Mouse (Mus musculus): Measurements from ENCODE around the gene Gm20388. TPM values are rescaled to one million over a fixed set of nuclear protein-coding genes. Genes with fewer than 3 reads are reported as not detected.
"Not testable (repeated sequence)": the region's sequence is repeated elsewhere in the genome, so short reads cannot be mapped to it uniquely, and the experiment has no call there.

The Gm20388 gene
- total RNA-seq, 2 experiments from 2014 or later: 2.2 to 7.6 TPM

DNA sequence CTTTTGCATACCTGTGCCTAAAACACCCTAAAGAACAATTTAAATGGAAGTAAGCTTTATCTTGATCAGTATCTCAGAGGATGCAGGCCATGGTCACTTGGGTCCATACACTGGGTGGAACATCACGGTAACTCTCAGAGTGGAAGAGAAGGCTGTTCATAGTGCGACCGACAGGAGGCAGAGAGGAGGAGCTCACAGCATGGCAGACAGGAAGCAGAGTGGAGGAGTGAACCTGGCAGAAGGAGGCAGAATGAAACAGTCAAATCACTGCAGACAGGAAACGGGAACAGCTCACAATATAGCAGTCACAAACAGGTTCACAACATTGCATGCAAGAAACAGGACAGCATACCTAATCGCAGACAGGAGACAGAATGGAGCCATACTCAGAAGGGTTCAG is 4239.9 kb downstream of the Gm20388 start:
- peak; percentile 23; the same call in 1 of the 2 replicates for TF ChIP-seq CTCF (conservative IDR thresholded peaks at IDR 0.05)
- H3K27ac ChIP-seq: no peak overlapping the region
- no peak overlapping the region for H3K4me3 ChIP-seq
- DNase-seq (ENCODE audit: low spot score in 2 of 2): no peak

DNA sequence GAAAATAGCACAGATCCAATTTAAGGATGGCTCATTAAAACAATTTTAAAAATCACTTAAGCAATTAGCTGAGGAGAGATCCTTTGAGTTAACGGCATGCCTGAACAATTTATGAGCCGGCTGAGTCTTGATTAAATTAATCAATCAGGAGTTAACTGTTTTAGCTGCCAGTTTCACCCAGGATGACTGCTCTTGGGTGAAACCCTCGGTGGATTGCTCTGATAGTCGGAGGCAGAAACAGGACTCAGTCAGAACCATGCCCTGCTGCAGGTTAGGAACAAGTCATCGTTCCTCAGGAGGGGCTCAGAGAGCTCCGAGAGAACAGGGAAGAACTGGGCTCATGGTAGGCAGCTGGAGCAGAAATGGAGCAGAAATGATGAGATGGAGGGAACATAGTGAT is 4241.2 kb downstream of the Gm20388 start:
- no peak for DNase-seq (ENCODE audit: low spot score in 2 of 2)
- no peak overlapping the region for H3K27ac ChIP-seq
- H3K4me3 ChIP-seq: no peak overlapping the region
- TF ChIP-seq CTCF (conservative IDR thresholded peaks at IDR 0.05): no peak

DNA sequence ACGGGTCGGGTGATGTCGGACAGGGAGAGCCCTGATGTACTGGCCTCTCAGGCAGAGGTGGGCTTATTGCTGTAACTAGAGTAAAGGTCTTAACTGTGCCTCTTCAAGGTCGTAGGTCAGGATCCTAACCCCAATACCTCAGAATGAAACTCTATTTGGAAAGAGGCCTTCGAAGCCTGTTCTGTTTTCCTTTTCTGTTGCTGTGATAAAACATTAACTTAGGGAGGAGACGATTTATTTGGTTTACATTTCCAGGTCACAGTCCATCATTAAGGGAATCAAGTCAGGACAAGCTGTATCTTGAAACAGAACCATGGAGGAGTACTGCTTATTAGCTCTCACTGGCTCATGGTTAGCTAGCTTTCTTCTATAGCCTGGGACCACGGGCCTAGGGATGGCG is 4242.1 kb downstream of the Gm20388 start:
- no peak for DNase-seq (ENCODE audit: low spot score in 2 of 2)
- Histone ChIP-seq H3K27ac (no peak overlapping the region), H3K4me3 (no peak overlapping the region)
- TF ChIP-seq CTCF (conservative IDR thresholded peaks at IDR 0.05): no peak

DNA sequence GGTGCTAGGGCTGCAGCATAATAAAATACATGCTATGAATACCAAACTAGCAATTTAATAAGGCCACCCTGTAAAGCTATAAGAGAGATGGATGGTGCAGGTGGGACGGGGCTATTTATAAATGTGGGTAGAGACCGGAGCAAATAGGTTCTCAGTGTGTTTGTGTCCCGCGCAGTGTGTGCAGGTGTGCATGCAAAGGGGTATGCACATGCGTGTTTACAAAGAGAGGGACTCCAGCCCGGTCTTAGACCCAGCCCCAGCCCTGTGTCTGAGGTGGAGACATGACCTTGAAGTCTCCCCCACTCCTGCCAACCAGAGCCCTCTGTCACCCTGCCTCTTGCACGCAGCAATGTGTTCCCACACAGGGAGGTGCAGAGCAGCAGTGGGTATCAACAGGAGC is 4245.7 kb downstream of the Gm20388 start:
- Histone ChIP-seq H3K4me3 (no peak overlapping the region), H3K27ac (no peak overlapping the region)
- DNase-seq (ENCODE audit: low spot score in 2 of 2): no peak
- TF ChIP-seq CTCF (conservative IDR thresholded peaks at IDR 0.05): no peak

DNA sequence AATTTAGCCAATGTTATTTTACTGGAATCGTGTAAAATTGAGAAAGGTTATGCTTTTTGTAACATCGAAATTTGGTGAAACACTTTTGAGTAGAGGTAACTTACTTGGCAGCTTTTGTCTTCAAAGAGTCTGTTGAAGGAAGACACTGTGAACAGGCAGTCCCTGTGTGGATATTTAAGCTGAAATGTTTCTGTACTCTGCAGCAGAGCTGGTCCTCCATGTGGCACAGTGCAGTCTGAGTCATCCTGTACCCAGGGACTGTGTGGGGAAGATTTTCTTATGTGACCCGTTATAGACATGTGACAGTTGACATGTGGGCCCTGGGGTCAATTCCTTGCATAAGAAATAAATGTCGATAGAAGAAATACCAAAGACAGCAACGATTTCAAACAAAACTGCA is 4251.0 kb downstream of the Gm20388 start:
- Histone ChIP-seq H3K27ac (no peak overlapping the region), H3K4me3 (no peak overlapping the region)
- no peak for DNase-seq (ENCODE audit: low spot score in 2 of 2)
- TF ChIP-seq CTCF (conservative IDR thresholded peaks at IDR 0.05): no peak

DNA sequence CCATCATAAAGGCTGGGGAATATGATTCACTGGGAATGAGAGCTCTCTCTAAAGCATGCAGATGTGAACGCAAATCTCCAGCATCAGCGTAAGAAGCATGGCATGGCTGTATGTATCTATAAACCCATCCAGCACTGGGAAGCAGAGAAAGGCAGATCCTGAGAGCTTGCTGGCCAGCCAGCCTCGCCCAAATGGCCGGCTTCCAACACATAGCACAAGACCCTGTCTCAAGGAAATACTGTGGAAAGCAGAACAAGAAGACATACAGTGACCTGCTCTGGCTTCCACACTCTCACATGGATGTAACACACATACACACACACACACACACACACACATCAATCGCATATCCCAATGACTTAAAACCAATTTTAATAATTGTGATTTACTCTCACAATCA is 4252.6 kb downstream of the Gm20388 start:
- no peak for TF ChIP-seq CTCF (conservative IDR thresholded peaks at IDR 0.05)
- DNase-seq (ENCODE audit: low spot score in 2 of 2): no peak
- Histone ChIP-seq H3K27ac (no peak overlapping the region), H3K4me3 (no peak overlapping the region)

DNA sequence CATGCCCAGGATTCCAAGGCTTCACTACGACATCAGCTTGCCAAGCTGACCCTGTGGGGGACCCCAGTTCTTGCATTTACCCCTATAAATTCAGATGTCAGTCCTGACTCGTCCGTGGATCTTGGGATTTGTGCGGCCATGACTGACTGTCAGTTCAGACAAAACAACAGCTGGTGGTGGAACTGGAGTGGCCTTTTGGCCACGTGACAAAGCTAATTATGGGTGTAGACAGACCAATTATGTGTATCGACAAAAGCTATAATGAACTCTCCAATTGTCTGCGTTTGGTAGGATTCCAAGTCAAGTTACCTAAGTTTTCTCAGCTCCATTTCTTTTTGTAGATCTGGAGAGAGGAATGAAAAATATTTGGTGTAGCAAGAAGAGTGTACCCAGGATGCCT is 4259.1 kb downstream of the Gm20388 start:
- TF ChIP-seq CTCF (conservative IDR thresholded peaks at IDR 0.05): no peak
- DNase-seq (ENCODE audit: low spot score in 2 of 2): no peak
- Histone ChIP-seq H3K27ac (no peak overlapping the region), H3K4me3 (no peak overlapping the region)

DNA sequence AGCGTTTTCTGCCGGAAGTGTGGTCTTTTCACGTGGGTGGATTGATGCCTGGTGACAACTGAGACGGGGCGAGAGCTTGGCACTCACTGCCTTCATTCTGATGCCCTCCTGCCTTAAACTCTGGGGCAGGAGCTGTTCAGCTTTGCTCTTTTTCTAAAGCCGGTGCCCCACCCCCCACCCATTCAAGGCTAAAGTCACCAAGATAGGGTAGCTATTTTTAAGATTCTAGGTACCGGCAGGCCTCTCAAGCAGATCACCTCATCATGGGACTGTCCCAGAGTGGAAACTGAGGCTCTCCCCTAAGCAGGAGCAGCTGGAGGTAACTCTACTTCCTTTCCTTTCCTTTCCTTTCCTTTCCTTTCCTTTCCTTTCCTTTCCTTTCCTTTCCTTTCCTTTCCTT is 4260.0 kb downstream of the Gm20388 start:
- no peak overlapping the region for H3K4me3 ChIP-seq
- no peak for DNase-seq (ENCODE audit: low spot score in 2 of 2)
- no peak overlapping the region for H3K27ac ChIP-seq
- no peak for TF ChIP-seq CTCF (conservative IDR thresholded peaks at IDR 0.05)

DNA sequence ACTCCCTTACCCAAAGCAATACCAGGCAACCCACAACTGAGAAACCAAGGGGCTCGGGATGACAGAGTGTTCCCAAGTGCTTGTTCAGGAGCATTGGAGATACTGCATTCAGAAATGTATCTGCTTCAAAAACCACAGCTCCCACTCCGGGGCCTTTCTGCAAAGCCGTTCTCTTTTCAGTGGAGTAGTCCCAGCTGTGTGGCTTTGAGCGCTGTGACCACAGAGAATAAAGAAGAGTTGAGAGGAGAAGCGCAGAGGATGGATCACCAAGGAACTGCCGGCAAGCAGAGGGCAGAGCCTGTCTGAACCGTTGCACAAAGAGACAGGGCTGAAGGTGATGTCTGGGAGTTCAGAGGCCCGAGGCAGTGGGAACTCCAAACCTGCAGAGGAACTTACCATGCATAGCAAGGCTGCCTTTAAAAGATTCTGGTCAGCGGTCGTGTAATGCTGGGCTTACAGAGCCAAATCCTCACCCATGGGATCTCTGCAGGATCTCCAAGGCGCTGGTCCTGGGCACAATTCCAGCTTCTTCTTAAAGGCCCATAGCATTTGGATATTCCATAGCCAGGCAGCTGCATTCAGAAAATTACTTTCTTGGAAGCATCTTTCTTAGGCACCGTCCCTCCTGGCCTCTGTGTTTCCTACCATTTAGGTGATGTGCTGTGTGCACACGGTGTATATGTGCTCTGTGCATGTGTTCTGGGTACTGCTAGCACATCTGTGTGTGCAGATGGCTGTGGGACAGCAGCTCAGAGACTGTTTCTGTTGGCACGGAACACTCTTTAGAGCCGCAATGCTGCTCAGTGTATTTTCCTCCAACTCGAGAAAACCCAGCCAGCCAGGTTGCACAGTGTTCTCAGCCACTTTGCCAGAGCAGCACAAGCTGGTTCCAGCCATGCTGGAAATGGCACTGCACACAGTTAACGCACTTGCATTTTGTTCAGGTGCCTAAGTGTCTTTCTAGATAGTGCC is 4261.2 kb downstream of the Gm20388 start:
- no peak overlapping the region for H3K4me3 ChIP-seq
- no peak for TF ChIP-seq CTCF (conservative IDR thresholded peaks at IDR 0.05)
- no peak for DNase-seq (ENCODE audit: low spot score in 2 of 2)
- H3K27ac ChIP-seq: no peak overlapping the region

DNA sequence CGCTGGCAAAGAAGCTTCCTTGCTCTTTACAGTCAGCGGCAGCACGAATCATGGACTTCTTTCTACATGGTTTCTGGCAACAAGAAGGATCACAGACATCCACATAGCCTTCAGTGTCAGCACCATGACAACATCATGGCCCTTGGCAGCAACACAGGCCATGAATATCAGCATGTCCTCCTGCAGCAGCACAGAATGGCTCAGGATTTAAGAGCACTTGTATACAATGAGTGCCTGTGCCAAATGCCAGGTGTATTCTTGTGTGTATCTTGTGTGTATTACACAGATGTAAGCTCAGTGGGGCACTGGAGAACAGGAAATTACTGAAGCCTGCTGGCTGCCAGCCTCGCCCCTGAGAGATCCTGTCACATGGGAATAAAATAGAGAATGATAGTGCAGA is 4263.0 kb downstream of the Gm20388 start:
- Histone ChIP-seq H3K4me3 (no peak overlapping the region), H3K27ac (no peak overlapping the region)
- no peak for TF ChIP-seq CTCF (conservative IDR thresholded peaks at IDR 0.05)
- DNase-seq (ENCODE audit: low spot score in 2 of 2): no peak

DNA sequence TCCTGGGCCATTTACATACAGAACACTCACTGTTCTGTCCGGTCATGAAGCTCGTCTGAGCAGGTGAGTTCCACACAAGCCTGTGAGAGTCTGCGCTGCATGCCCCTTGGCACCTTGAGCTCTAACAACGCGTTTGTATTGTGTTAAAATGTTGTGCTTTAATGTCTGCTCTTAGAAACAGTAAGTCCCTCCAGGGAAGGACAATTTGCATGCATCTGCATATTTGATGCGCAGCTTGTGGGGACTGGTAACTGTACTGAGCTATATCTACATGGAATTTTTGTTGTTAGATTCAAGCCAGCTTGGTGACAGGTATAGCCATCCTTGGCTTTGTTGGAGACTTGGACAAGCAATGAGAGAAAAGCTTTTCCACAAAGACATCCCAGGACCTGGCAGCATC is 4265.5 kb downstream of the Gm20388 start:
- Histone ChIP-seq H3K4me3 (no peak overlapping the region), H3K27ac (no peak overlapping the region)
- TF ChIP-seq CTCF (conservative IDR thresholded peaks at IDR 0.05): no peak
- DNase-seq (ENCODE audit: low spot score in 2 of 2): no peak

DNA sequence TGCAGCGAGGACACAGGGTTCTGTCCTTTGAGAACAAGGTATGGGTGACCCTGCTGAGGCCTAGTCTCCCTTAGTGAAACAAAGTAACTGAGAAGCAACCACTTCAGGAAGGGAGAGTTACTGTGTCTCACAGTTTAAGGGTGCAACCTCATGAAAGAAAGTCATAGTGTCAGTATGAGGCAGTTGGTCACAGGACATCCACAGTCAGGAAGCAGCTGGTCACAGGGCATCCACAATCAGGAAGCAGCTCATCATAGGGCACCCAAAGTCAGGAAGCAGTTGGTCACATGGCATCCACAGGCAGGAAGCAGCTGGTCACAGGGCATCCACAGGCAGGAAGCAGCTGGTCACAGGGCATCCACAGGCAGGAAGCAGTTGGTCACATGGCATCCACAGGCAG is 4266.5 kb downstream of the Gm20388 start:
- DNase-seq (ENCODE audit: low spot score in 2 of 2); H3K27ac ChIP-seq; H3K4me3 ChIP-seq: not testable (repeated sequence)

DNA sequence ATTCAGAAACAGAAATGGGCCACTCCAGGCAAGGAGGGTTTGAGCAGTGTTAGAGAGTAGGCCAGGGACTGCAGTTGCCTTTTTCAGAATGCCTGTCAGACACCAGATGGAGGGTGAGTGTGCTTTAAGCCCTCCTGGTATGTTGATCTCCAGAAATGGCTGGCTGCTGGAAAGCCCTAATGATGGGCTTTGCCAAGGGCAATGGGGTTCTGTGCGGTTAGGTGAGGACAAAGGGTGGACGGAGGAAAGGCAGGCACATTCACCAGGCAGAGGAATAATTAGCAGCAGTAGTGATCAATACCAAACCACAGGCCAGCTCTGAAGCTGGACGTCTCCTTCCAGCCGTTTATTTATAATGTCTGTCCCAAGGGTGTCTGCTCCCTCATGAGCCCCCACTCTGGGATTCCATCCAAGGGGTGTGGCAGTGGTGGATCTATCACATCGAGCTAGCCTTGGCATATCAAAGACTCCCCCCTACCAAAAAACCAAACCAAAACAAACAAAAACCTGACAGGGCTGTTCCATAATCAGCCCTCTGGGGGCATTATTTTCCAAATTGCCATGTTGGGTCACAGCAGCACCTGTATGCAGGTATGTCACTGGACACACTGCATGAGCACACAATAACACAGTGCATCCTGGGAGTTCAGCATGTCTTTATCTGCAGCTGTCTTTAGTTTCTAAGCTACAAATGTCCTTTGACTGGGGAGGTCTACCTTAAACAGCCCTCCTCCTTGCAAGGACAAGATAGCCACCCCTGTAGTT is 4270.2 kb downstream of the Gm20388 start:
- DNase-seq (ENCODE audit: low spot score in 2 of 2): no peak
- TF ChIP-seq CTCF (conservative IDR thresholded peaks at IDR 0.05): no peak
- Histone ChIP-seq H3K27ac (no peak overlapping the region), H3K4me3 (no peak overlapping the region)
